Mouse (Mus musculus): ENCODE data around the gene Vmn1r12. TPM values are rescaled to one million over a fixed set of nuclear protein-coding genes. Genes with fewer than 3 reads are reported as not detected.
"Not testable (repeated sequence)": the region's sequence is repeated elsewhere in the genome, so short reads cannot be mapped to it uniquely, and the experiment has no call there.

Vmn1r12 gene
- not detected in 2 replicates for polyA plus RNA-seq (2016; fragmentation: Nextera tagmentation; extraction: Ambion mirVana)

DNA sequence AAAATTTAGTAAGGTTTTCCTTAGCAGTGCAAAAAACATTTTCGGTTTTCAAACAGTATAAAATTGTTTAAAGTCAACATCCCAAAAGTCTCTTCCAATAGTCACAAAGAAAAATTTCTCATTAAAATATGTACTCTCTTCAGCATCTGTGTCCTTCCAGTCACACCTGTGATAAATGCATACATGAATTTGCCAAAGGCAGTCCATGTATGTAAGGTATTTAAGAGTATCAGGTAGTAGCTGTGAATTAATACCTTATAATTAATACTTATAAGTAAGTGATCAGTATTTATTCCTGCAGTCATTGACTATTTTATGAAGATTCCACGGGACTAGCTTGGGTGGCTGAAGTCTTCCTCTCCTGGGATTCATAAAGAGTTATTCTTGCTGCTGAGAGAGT lies at the start of gene Vmn1r12:
Vmn1r12 (plus strand) TSS at position 301 of the 400 bp plus-strand sequence.
- ATAC-seq (ENCODE audit: low FRiP score, low read depth), result no peak
- H3K4me3 ChIP-seq, result no peak within 1 kb of the TSS
- no peaks in the 10 kb centered on the region for H3K9me3 ChIP-seq
- no peaks in the 10 kb centered on the region for H3K36me3 ChIP-seq
- H3K4me2 ChIP-seq (replicated peaks), result no peak within 1 kb of the TSS
- no peaks in the 10 kb centered on the region for H3K27me3 ChIP-seq
- H3K4me1 ChIP-seq, result no peaks in the 10 kb centered on the region
- H3K27ac ChIP-seq (replicated peaks), result no peak within 1 kb of the TSS
- no peak within 1 kb of the TSS for H3K9ac ChIP-seq (replicated peaks)
- WGBS, result 78% methylated on average over 2 of the region's 2 CpGs

DNA sequence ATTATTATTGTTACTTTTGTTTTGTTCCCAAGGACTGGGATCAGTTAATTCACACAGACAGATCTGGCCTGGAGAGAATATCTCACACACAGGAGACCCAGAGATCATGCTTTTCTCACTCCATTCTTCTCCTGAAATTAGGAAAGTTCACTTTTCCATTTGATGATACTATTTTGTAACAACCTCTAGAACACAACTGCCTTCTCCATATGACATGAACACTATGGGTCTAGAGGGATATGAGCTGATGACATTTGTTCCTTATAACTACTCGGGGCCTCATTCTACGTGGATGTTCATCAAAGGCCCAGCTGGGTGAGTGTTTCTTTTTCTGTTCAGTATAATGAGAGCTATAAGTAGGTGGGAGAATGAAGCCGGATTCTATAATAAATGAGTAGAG lies 47.6 kb upstream of the Vmn1r12 start, which contains the start of gene Vmn1r10:
Vmn1r10 (plus strand) TSS at position 301 of the 400 bp plus-strand sequence.
- Histone ChIP-seq H3K9me3 (no peaks in the 10 kb centered on the region), H3K27ac (replicated peaks) (no peak within 1 kb of the TSS), H3K4me1 (no peaks in the 10 kb centered on the region), H3K36me3 (no peaks in the 10 kb centered on the region), H3K9ac (replicated peaks) (no peak within 1 kb of the TSS), H3K27me3 (no peaks in the 10 kb centered on the region), H3K4me3 (no peak within 1 kb of the TSS), H3K4me2 (replicated peaks) (no peak within 1 kb of the TSS)
- WGBS, result 79% methylated on average over 3 of the region's 3 CpGs
- no peak for ATAC-seq (ENCODE audit: low FRiP score, low read depth)

DNA sequence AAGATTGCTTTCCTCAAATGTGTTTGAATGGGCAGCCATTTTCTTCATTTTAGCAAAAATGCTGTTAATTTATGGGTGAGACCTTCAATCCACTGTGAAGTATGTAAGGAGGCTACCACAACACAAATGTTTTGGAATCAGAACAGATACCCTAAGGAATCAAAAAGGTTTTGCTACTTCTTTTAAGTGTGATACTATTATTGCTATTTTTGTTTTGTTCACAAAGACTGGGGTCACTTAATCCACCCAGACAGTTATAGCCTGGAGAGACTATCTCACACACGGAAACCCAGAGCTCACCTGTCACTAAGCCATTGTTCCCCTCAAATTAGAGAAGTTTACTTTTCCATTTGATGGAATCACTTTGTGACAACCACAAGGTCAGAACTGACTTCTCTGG lies 23.6 kb upstream of the Vmn1r12 start, which contains the start of gene Vmn1r11:
Vmn1r11 (plus strand) TSS at position 301 of the 400 bp plus-strand sequence.
- WGBS, result 79% methylated on average over 1 of the region's 1 CpGs

DNA sequence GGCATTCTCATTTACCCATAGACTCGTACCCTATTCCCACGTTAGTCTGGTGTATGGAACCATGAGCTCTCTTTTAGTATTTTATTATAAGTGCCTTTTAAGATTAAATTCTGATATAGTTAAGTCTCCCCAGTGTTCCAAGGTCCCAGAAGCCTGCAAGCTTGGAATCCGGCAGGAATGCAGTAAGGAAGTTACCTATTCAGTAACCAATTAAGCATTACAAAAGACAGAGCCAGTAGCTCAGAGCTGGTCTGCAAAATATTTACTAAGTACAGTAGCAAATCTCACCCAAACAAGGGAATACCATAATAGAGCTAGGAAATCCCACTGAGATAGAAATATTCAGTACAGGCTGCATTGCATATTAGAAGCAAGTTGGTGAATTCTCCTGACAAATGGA lies 33.3 kb downstream of the Vmn1r12 start:
- H3K9me3 ChIP-seq; H3K27me3 ChIP-seq; ATAC-seq (ENCODE audit: low FRiP score, low read depth); H3K9ac ChIP-seq (replicated peaks); H3K4me3 ChIP-seq; H3K4me1 ChIP-seq; H3K36me3 ChIP-seq; H3K4me2 ChIP-seq (replicated peaks); H3K27ac ChIP-seq (replicated peaks): not testable (repeated sequence)
- 76% methylated on average over 3 of the region's 3 CpGs for WGBS

More for the DNA sequence above, 23.6 kb upstream of the Vmn1r12 start, which contains the start of gene Vmn1r11:
- no peaks in the 10 kb centered on the region for H3K27me3 ChIP-seq
- H3K36me3 ChIP-seq, result no peaks in the 10 kb centered on the region
- ATAC-seq (ENCODE audit: low FRiP score, low read depth), result no peak
- H3K4me2 ChIP-seq (replicated peaks), result no peak within 1 kb of the TSS
- no peaks in the 10 kb centered on the region for H3K4me1 ChIP-seq
- no peak within 1 kb of the TSS for H3K27ac ChIP-seq (replicated peaks)
- no peak within 1 kb of the TSS for H3K9ac ChIP-seq (replicated peaks)
- no peak within 1 kb of the TSS for H3K4me3 ChIP-seq
- H3K9me3 ChIP-seq, result no peaks in the 10 kb centered on the region

DNA sequence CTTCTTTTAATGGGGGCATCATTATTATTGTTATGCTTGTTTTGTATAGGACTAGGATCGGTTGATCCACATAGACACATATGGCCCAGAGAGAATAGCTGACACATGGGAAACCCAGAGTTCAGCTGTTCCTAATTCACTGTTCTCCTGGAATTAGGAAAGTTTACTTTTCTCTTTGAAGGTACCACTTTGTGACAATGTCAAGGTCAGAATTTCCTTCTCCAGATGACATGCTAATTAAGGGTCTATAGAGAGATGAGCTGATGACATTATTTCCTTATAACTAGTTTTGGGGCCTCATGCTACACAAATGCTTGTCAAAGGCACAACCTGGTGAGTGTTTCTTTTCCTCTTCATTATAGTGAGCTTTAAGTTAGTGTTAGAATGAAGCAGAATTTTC lies 46.3 kb downstream of the Vmn1r12 start, which contains the start of gene Vmn1r13:
Vmn1r13 (plus strand) TSS at position 301 of the 400 bp plus-strand sequence.
- H3K9me3 ChIP-seq; H3K9ac ChIP-seq (replicated peaks); H3K27me3 ChIP-seq; H3K36me3 ChIP-seq; ATAC-seq (ENCODE audit: low FRiP score, low read depth); H3K4me3 ChIP-seq; H3K27ac ChIP-seq (replicated peaks); H3K4me2 ChIP-seq (replicated peaks); H3K4me1 ChIP-seq: not testable (repeated sequence)
- WGBS, result 80% methylated on average over 1 of the region's 1 CpGs

Other genes with a start within 250 kb of the Vmn1r12 start
- 94.8 and 98.5 TPM in 2 replicates for gene Nt5c3, start 233.0 kb upstream of the Vmn1r12 start, polyA plus RNA-seq (2016; fragmentation: Nextera tagmentation; extraction: Ambion mirVana)
- gene Vmn1r4, start 232.9 kb upstream of the Vmn1r12 start, polyA plus RNA-seq (2016; fragmentation: Nextera tagmentation; extraction: Ambion mirVana), result 0.42 and 0.68 TPM in 2 replicates
- not detected in 2 replicates for gene Vmn1r5, start 186.6 kb upstream of the Vmn1r12 start, polyA plus RNA-seq (2016; fragmentation: Nextera tagmentation; extraction: Ambion mirVana)
- gene Vmn1r6, start 159.7 kb upstream of the Vmn1r12 start, polyA plus RNA-seq (2016; fragmentation: Nextera tagmentation; extraction: Ambion mirVana), result not detected in 2 replicates
- gene Vmn1r7, start 131.6 kb upstream of the Vmn1r12 start, polyA plus RNA-seq (2016; fragmentation: Nextera tagmentation; extraction: Ambion mirVana), result not detected in 2 replicates
- gene Vmn1r8, start 124.6 kb upstream of the Vmn1r12 start, polyA plus RNA-seq (2016; fragmentation: Nextera tagmentation; extraction: Ambion mirVana), result not detected in 2 replicates
- not detected in 2 replicates for gene Vmn1r9, start 90.1 kb upstream of the Vmn1r12 start, polyA plus RNA-seq (2016; fragmentation: Nextera tagmentation; extraction: Ambion mirVana)
- not detected in 2 replicates for gene Vmn1r10, start 47.5 kb upstream of the Vmn1r12 start, polyA plus RNA-seq (2016; fragmentation: Nextera tagmentation; extraction: Ambion mirVana)
- not detected in 2 replicates for gene Vmn1r11, start 23.5 kb upstream of the Vmn1r12 start, polyA plus RNA-seq (2016; fragmentation: Nextera tagmentation; extraction: Ambion mirVana)
- gene Vmn1r13, start 46.4 kb downstream of the Vmn1r12 start, polyA plus RNA-seq (2016; fragmentation: Nextera tagmentation; extraction: Ambion mirVana), result not detected in 2 replicates
- not detected in 2 replicates for gene Vmn1r14, start 74.8 kb downstream of the Vmn1r12 start, polyA plus RNA-seq (2016; fragmentation: Nextera tagmentation; extraction: Ambion mirVana)
- gene Vmn1r15, start 101.0 kb downstream of the Vmn1r12 start, polyA plus RNA-seq (2016; fragmentation: Nextera tagmentation; extraction: Ambion mirVana), result not detected in 2 replicates
- not detected in 2 replicates for gene Vmn1r16, start 172.6 kb downstream of the Vmn1r12 start, polyA plus RNA-seq (2016; fragmentation: Nextera tagmentation; extraction: Ambion mirVana)
- not detected in 2 replicates for gene Vmn1r17, start 206.8 kb downstream of the Vmn1r12 start, polyA plus RNA-seq (2016; fragmentation: Nextera tagmentation; extraction: Ambion mirVana)
- gene Vmn1r18, start 238.9 kb downstream of the Vmn1r12 start, polyA plus RNA-seq (2016; fragmentation: Nextera tagmentation; extraction: Ambion mirVana), result not detected in 2 replicates
- not detected in 2 replicates for gene Vmn1r19, start 246.9 kb downstream of the Vmn1r12 start, polyA plus RNA-seq (2016; fragmentation: Nextera tagmentation; extraction: Ambion mirVana)